8 mouse cellular contexts compared by ENCODE assay signal in genomic region chr7:34570114-34571065, GRCm38 (mm10).
A peak's percentile ranks its signal among the peaks of the same experiment; 100 is the strongest.
DNase-seq lines count a peak whose midpoint lies in the region; ATAC-seq and TF ChIP-seq lines count a peak whose summit lies in the region.

No protein-coding gene starts in this region.

- TF ChIP-seq POLR2A in liver, adult 2 months (IDR thresholded peaks at IDR 0.05; ENCODE audit: extremely low read depth, insufficient read depth, low read length): no peak

- H3K79me2 ChIP-seq in liver, adult 2 months (ENCODE audit: control insufficient read depth, insufficient read depth, low read length): no peaks in the 10 kb centered on the region

- 0 out of 2 replicates have a peak, but pooled peaks cover 4% of the 10 kb centered on the region for H3K27me3 ChIP-seq in heart, embryonic 12.5 days (replicated peaks)
- H3K27me3 ChIP-seq in kidney, embryonic 14.5 days (ENCODE audit: control insufficient read depth, insufficient read depth, low read length): no peaks in the 10 kb centered on the region
- no peaks in the 10 kb centered on the region for H3K27me3 ChIP-seq in liver, adult 2 months (ENCODE audit: control insufficient read depth, insufficient read depth, low read length)
- no peaks in the 10 kb centered on the region for H3K27me3 ChIP-seq in neural tube, embryonic 11.5 days (ENCODE audit: control insufficient read depth, insufficient read depth, low read length)

- H3K4me3 ChIP-seq in heart, embryonic 12.5 days: peak overlapping the region; percentile 38
- H3K4me3 ChIP-seq in kidney, embryonic 14.5 days (ENCODE audit: low read length): peak overlapping the region; percentile 34
- peak overlapping the region; percentile 0; the same call in 1 of the 2 replicates for H3K4me3 ChIP-seq in liver, adult 2 months (ENCODE audit: insufficient read depth, low read depth, low read length)
- peak overlapping the region; percentile 29 for H3K4me3 ChIP-seq in neural tube, embryonic 11.5 days (ENCODE audit: low read depth, low read length)

- H3K9me3 ChIP-seq in heart, embryonic 12.5 days (replicated peaks): peaks cover 3% of the 10 kb centered on the region; the same call in 1 of the 2 replicates
- no peaks in the 10 kb centered on the region for H3K9me3 ChIP-seq in kidney, embryonic 14.5 days (ENCODE audit: control insufficient read depth, low read length)
- no peaks in the 10 kb centered on the region for H3K9me3 ChIP-seq in neural tube, embryonic 11.5 days (ENCODE audit: control insufficient read depth, low read length)

- WGBS in heart, embryonic 12.5 days: under 1% methylated on average over 43 of the region's 43 CpGs
- WGBS in kidney, embryonic 14.5 days: 2% methylated on average over 42 of the region's 43 CpGs
- 5% methylated on average over 43 of the region's 43 CpGs for WGBS in liver, adult 2 months
- 2% methylated on average over 43 of the region's 43 CpGs for WGBS in neural tube, embryonic 11.5 days

- peaks cover 19% of the 10 kb centered on the region for H3K4me1 ChIP-seq in heart, embryonic 12.5 days (replicated peaks)
- H3K4me1 ChIP-seq in kidney, embryonic 14.5 days (ENCODE audit: control insufficient read depth, insufficient read depth, low read length): peaks cover 25% of the 10 kb centered on the region
- H3K4me1 ChIP-seq in liver, adult 2 months (ENCODE audit: control insufficient read depth, insufficient read depth, low read length): no peaks in the 10 kb centered on the region
- peaks cover 10% of the 10 kb centered on the region; the same call in 1 of the 2 replicates for H3K4me1 ChIP-seq in neural tube, embryonic 11.5 days (ENCODE audit: control insufficient read depth, insufficient read depth, low read length)

- peak overlapping the region; percentile 72 for H3K4me2 ChIP-seq in heart, embryonic 12.5 days
- H3K4me2 ChIP-seq in kidney, embryonic 14.5 days (replicated peaks; ENCODE audit: low read depth, low read length): peak overlapping the region; percentile 75
- H3K4me2 ChIP-seq in neural tube, embryonic 11.5 days (ENCODE audit: low read depth): peak overlapping the region; percentile 59

- H3K27ac ChIP-seq in heart, embryonic 12.5 days (ENCODE audit: poor library complexity, severe bottlenecking): peak overlapping the region; percentile 35
- H3K27ac ChIP-seq in kidney, embryonic 14.5 days (ENCODE audit: low read depth, low read length): peak overlapping the region; percentile 91
- no peak overlapping the region for H3K27ac ChIP-seq in liver, adult 2 months (replicated peaks; ENCODE audit: insufficient read depth, low read depth, low read length)
- peak overlapping the region; percentile 81 for H3K27ac ChIP-seq in neural tube, embryonic 11.5 days (ENCODE audit: low read depth, low read length)

- ATAC-seq in erythroid progenitor cell, adult 5-6 weeks (replicated peaks; ENCODE audit: low FRiP score, poor library complexity, severe bottlenecking): 0 out of 2 replicates have a peak, but pooled peaks have one; percentile 25
- peak; percentile 82 for ATAC-seq in heart, embryonic 12.5 days (ENCODE audit: insufficient number of reproducible peaks, low FRiP score)
- peak; percentile 95 for ATAC-seq in kidney, embryonic 14.5 days (ENCODE audit: low FRiP score, low TSS enrichment)
- ATAC-seq in neural tube, embryonic 11.5 days (ENCODE audit: insufficient read depth, low FRiP score, low TSS enrichment): peak; percentile 94

- no peak for TF ChIP-seq CTCF in liver, adult 2 months (IDR thresholded peaks at IDR 0.05; ENCODE audit: low read depth, low read length)

- peak overlapping the region; percentile 49 for H3K9ac ChIP-seq in heart, embryonic 12.5 days
- H3K9ac ChIP-seq in kidney, embryonic 14.5 days (ENCODE audit: low read depth, low read length): peak overlapping the region; percentile 58
- no peak overlapping the region for H3K9ac ChIP-seq in liver, adult 2 months (ENCODE audit: low read depth, low read length)
- H3K9ac ChIP-seq in neural tube, embryonic 11.5 days (ENCODE audit: low read length): peak overlapping the region; percentile 50

- peak; percentile 79 for DNase-seq in adrenal gland, postnatal 10 days
- no peak for DNase-seq in liver, adult 2 months (ENCODE audit: extremely low read depth, low read depth, low spot score)
- DNase-seq in neural tube, embryonic 11.5 days (ENCODE audit: low spot score): peak; percentile 83
- peak; percentile 59 for DNase-seq in urinary bladder, adult 2 months (ENCODE audit: low spot score)
- DNase-seq in thymus, postnatal 0 days (ENCODE audit: low spot score): no peak

- no peaks in the 10 kb centered on the region for H3K36me3 ChIP-seq in heart, embryonic 12.5 days
- H3K36me3 ChIP-seq in kidney, embryonic 14.5 days (ENCODE audit: control insufficient read depth, insufficient read depth, low read length): no peaks in the 10 kb centered on the region
- no peaks in the 10 kb centered on the region for H3K36me3 ChIP-seq in liver, adult 2 months (ENCODE audit: control insufficient read depth, insufficient read depth, low read length)
- no peaks in the 10 kb centered on the region for H3K36me3 ChIP-seq in neural tube, embryonic 11.5 days (ENCODE audit: control insufficient read depth, insufficient read depth, low read length)

Comparison
In these comparisons a context has a peak if more than half of its experiments do, and no peak if none do; other contexts are left out.
1. DNase-seq: peak in adrenal gland, postnatal 10 days (single experiment), neural tube, embryonic 11.5 days (single experiment) and urinary bladder, adult 2 months (single experiment); none in liver, adult 2 months (single experiment) and thymus, postnatal 0 days (single experiment).
2. ATAC-seq: peak in every context shown above with its lines; median percentile 95 in kidney, embryonic 14.5 days; 94 in neural tube, embryonic 11.5 days; 82 in heart, embryonic 12.5 days; 25 in erythroid progenitor cell, adult 5-6 weeks.
3. Peak in every context shown above with its lines, with median percentiles within 50 percentile points of each other: H3K4me2 ChIP-seq and H3K4me3 ChIP-seq.